Mouse (Mus musculus) hindbrain, postnatal 0 days (tissue): ENCODE data around the gene Hs6st2. TPM values are rescaled to one million over a fixed set of nuclear protein-coding genes. Genes with fewer than 3 reads are reported as not detected.

Source experiments
- ATAC-seq: fragments of 200-750 bp; cut with Nextera tagmentation; 2 replicates; pipeline ENCODE4 v1.8.0; 2017; ENCODE audit warnings: mild to moderate bottlenecking, moderate TSS enrichment, moderate library complexity
- DNase-seq: peaks from one replicate; pipeline ENCODE4 v3.0.0-alpha.2; 2015; ENCODE audit warnings: low spot score
- H3K27ac ChIP-seq: fragments of 300-500 bp; sonication (generic); 2 replicates; pipeline ENCODE4 v1.5.1; 2014; ENCODE audit warnings: mild to moderate bottlenecking
- H3K27me3 ChIP-seq: fragments of 300-500 bp; sonication (generic); 2 replicates; pipeline ENCODE4 v1.6.1; 2014; ENCODE audit warnings: low read length, mixed read lengths; ENCODE audit not compliant: insufficient read depth
- H3K36me3 ChIP-seq: fragments of 300-500 bp; sonication (generic); 2 replicates; pipeline ENCODE4 v1.6.1; 2014; ENCODE audit warnings: low read length, mixed read lengths; ENCODE audit not compliant: insufficient read depth
- H3K4me1 ChIP-seq: fragments of 300-500 bp; sonication (generic); 2 replicates; pipeline ENCODE4 v1.6.1; 2014; ENCODE audit warnings: antibody characterized with exemption, low read length, mixed read lengths; ENCODE audit not compliant: insufficient read depth
- H3K4me2 ChIP-seq: fragments of 300-500 bp; sonication (generic); 2 replicates; pipeline ENCODE4 v1.6.1; 2014; ENCODE audit warnings: low read depth, mild to moderate bottlenecking, low read length, moderate library complexity, mixed read lengths
- H3K4me3 ChIP-seq: fragments of 300-500 bp; sonication (generic); 2 replicates; pipeline ENCODE4 v1.5.1; 2014; ENCODE audit warnings: low read length
- H3K9ac ChIP-seq: fragments of 300-500 bp; sonication (generic); replicated peaks from 2 replicates; pipeline ENCODE4 v1.6.1; 2014; ENCODE audit warnings: mild to moderate bottlenecking, low read length, moderate library complexity, mixed read lengths
- H3K9me3 ChIP-seq: fragments of 300-500 bp; sonication (generic); 2 replicates; pipeline ENCODE4 v1.6.1; 2016; ENCODE audit warnings: low read length, mixed read lengths
- CTCF ChIP-seq: IDR thresholded peaks from 2 replicates; pipeline ENCODE4 v1.5.1; 2016; ENCODE audit warnings: antibody characterized with exemption, control low read depth, low read depth
- WGBS: fragments of 180-500 bp; shearing (Covaris S2); extraction: QIAGEN DNeasy Blood & Tissue Kit; methylation state at CpG from one replicate; pipeline ENCODE4 v1.1.7; 2014; 5-methylcytosine and 5-hydroxymethylcytosine counted together
- polyA plus RNA-seq: library from polyadenylated mRNA; unstranded; fragments of >200 nt; fragmentation: Nextera tagmentation; extraction: Ambion mirVana; gene quantifications from 2 replicates; pipeline ENCODE4 v1.2.1, GENCODE M21; 2015
- total RNA-seq: library from RNA; depleted of rRNA; stranded (reverse); fragments of >200 nt; gene quantifications from 2 replicates; pipeline ENCODE4 v1.2.3, GENCODE M21; 2014; rRNA removed

The Hs6st2 gene
- total and polyA plus RNA-seq, 2 experiments from 2014 or later = 46.5 to 65.7 TPM

DNA sequence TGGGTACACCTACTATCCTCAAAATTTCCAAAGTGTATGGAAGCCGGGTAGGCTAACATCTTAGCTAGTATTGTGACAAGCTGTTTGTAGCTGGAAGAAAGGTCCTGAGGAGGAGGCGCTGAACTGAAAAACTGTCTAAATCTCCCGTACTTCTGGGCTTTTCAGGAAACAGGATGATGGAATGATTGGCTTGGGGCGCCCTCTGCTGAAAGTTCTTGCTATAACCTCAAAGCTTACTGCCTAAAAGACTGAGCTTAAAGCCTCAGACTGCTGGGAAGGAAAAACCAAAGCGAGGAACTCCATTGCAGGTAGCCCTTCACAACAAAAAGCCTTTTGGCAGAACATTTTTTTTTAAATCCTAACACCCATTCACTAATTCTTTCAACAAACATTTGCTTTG lies 307.0 kb downstream of the Hs6st2 start:
- 0 out of 2 replicates have a peak, but pooled peaks have one; percentile 53 for ATAC-seq
- 20% methylated on average over 5 of the region's 5 CpGs for WGBS
- no peaks in the 10 kb centered on the region for H3K9me3 ChIP-seq

DNA sequence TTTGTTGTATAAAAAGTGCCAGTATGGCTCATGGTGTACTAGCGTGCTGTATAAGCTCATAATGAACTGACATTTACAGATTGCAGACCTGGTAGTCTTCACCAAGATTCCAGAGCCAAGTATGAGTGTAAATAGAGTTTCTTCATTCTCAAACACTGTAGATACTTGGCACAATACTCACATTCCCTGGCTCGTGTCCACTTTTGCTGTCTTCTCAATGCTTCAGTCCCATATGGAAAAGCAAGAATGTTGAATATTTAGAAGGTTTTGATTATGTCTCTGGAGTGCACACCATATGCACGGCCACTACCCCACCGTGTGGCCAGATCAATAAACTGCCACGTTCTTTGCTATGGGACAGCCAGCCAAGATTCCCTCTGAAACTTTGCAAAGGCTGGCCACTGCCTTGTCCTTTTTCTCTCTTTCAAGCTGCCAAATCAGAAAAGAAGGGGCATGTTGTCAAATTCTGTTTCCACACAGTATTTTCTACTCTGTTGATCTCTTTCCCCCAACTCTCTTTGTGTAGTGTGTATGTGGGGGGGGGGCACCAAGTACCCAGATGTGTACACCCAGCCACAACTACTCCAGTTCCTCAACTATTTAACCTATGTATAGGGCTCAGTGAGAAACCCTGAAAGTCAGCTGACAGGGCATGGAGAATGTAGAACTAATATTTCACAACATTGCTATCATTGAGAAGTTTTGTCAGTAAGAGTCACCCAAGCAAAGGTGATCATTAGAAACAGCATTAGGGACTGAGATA lies 309.0 kb downstream of the Hs6st2 start:
- Histone ChIP-seq H3K9me3 (no peaks in the 10 kb centered on the region), H3K36me3 (no peaks in the 10 kb centered on the region), H3K9ac (no peak overlapping the region), H3K27me3 (no peaks in the 10 kb centered on the region; the same call in 1 of the 2 replicates), H3K4me2 (no peak overlapping the region), H3K4me3 (no peak overlapping the region), H3K27ac (no peak overlapping the region), H3K4me1 (no peaks in the 10 kb centered on the region)
- peak; percentile 73 for TF ChIP-seq CTCF
- 44% methylated on average over 5 of the region's 5 CpGs for WGBS
- DNase-seq (peak; percentile 48), ATAC-seq (no peak)

More for the DNA sequence above, 307.0 kb downstream of the Hs6st2 start:
- peak; percentile 73 for TF ChIP-seq CTCF
- no peak overlapping the region for H3K9ac ChIP-seq
- H3K27ac ChIP-seq = no peak overlapping the region
- H3K36me3 ChIP-seq = no peaks in the 10 kb centered on the region
- H3K4me2 ChIP-seq = no peak overlapping the region
- no peaks in the 10 kb centered on the region for H3K4me1 ChIP-seq
- peak; percentile 81 for DNase-seq
- H3K4me3 ChIP-seq = no peak overlapping the region
- H3K27me3 ChIP-seq = no peaks in the 10 kb centered on the region

DNA sequence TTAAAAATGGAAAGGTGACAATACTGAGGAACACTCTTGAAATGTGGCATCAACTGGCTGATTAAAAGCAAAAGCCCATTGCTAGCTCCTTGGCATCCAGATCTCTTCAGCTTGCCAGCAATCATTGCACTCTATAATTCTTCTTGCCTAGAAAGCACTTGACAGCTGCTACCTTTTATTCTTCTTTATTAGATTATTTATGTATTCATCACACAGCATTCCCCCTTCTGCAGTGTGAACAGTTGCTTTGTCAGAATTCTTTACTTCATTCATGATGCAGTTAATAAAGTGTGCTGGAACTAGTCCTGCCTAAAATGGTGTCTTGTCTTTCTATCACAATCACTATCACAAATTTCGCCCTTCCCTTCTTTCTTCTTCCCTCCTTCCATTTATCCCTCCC lies 332.0 kb downstream of the Hs6st2 start:
- H3K4me2 ChIP-seq = no peak overlapping the region
- H3K36me3 ChIP-seq = no peaks in the 10 kb centered on the region
- WGBS = 74% methylated on average over 1 of the region's 1 CpGs
- no peak overlapping the region for H3K9ac ChIP-seq
- no peaks in the 10 kb centered on the region for H3K9me3 ChIP-seq
- H3K4me1 ChIP-seq = no peaks in the 10 kb centered on the region
- no peak for TF ChIP-seq CTCF
- no peak overlapping the region for H3K27ac ChIP-seq
- no peak overlapping the region for H3K4me3 ChIP-seq
- DNase-seq (no peak), ATAC-seq (no peak)
- no peaks in the 10 kb centered on the region for H3K27me3 ChIP-seq

DNA sequence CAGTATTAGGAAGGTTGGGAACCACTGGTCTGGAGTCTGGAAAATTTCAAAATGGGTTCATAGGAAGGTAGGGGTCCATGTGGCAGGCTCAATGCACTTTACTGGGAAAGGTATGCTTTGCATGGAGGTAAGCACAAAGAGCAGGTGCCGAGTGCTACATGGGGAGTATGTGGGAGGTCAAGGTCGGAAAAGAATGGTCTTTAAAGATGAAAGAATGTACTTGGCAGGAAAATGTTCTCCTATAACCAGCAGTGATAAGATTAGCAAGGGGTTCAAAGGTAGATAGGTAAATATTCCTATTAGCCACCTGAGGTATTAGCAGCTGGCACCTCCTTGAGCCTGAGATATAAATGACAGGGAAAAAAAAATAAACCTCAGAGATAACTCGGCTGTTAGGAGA lies 338.1 kb downstream of the Hs6st2 start:
- no peak for DNase-seq
- H3K27me3 ChIP-seq = no peaks in the 10 kb centered on the region
- H3K4me3 ChIP-seq = no peak overlapping the region
- ATAC-seq = no peak
- no peak overlapping the region for H3K4me2 ChIP-seq
- no peaks in the 10 kb centered on the region for H3K36me3 ChIP-seq
- no peaks in the 10 kb centered on the region for H3K9me3 ChIP-seq
- H3K27ac ChIP-seq = no peak overlapping the region
- WGBS = 66% methylated on average over 3 of the region's 3 CpGs
- H3K4me1 ChIP-seq = no peaks in the 10 kb centered on the region
- no peak for TF ChIP-seq CTCF
- H3K9ac ChIP-seq = no peak overlapping the region

Other genes starting within 250 kb of the Hs6st2 start
- not detected in 2 replicates for gene Usp26, start 119.4 kb upstream of the Hs6st2 start, total RNA-seq
- gene Usp26, start 119.4 kb upstream of the Hs6st2 start, polyA plus RNA-seq = not detected in 2 replicates